Mouse (Mus musculus) myocyte (in vitro differentiated cells): Measurements from ENCODE around the gene Gucy2g.

Experiments
- E2F4 ChIP-seq: IDR thresholded peaks from one replicate; pipeline ENCODE4 v1.6.1; 2011; ENCODE audit warnings: mild to moderate bottlenecking, control low read depth, moderate library complexity; ENCODE audit not compliant: insufficient read depth
- MAX ChIP-seq: IDR thresholded peaks from one replicate; pipeline ENCODE4 v1.6.1; 2011; ENCODE audit warnings: low read depth, mild to moderate bottlenecking, control low read depth
- MYOD1 ChIP-seq, 3 experiments: IDR thresholded peaks; one replicate each; pipeline ENCODE4 v1.6.1; 2011; ENCODE audit warnings: control low read depth in 2 of 3, low read depth in 2 of 3, mild to moderate bottlenecking in 2 of 3, moderate library complexity in 1 of 3; ENCODE audit not compliant: insufficient read length in 2 of 3, control insufficient read depth in 1 of 3
- POLR2A ChIP-seq: IDR thresholded peaks from one replicate; pipeline ENCODE4 v1.6.1; 2011; ENCODE audit warnings: low read depth, mild to moderate bottlenecking, control low read depth, moderate library complexity; ENCODE audit not compliant: insufficient read length
- USF1 ChIP-seq: IDR thresholded peaks from one replicate; pipeline ENCODE4 v1.6.1; 2011; ENCODE audit warnings: low read depth, mild to moderate bottlenecking, control low read depth, moderate library complexity

DNA sequence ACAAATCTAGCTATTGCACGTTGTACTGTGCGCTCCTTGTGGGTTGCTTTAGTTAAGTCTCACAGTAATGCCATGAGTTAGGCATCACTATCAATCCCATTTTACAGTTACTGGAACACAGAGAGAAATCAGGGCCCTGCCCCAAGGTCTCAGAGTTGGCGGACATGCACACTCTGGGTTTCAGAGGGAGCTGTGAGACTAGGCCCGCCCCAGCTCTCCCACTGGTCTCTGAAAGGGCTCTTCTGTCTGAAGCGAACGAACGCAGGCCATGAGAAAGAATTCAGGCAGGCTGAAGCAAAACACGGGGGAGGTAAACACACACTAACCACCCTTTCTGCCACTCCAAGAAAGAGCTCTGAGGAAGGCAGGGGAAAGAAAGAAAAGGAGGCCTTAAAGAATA is 82.4 kb downstream of the Gucy2g start:
- TF ChIP-seq USF1 (no peak), POLR2A (no peak), MYOD1 (IDR thresholded peaks at IDR 0.05; ENCODE audit: control insufficient read depth in 1 of 3, insufficient read length in 2 of 3, low read depth in 2 of 3) (no peak), MAX (no peak), E2F4 (no peak)
